Mouse (Mus musculus): Measurements from ENCODE around the gene Ankfn1.

The Ankfn1 gene

DNA sequence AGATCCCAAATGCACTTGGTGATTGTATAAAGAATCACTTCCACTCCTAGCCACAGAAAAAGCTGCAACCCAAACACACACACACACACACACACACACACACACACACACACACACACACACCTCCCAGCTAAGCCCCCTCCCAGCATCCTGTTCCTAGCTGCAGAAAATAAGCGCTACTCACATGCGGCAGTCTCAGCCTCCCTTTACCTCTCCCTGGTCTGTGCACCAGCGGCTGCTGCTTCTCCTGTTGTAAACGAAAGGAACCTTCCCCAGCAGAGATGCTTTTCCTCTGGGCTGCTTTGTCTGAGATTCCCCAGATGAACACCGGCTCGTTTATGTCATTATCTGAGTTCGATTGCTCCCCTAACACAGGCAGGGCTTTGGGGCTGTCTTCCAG lies at the start of gene Ankfn1:
Gene Ankfn1, minus strand, starts transcription at position 223 of the 400 bp plus-strand sequence.
- DNase-seq: no peak

DNA sequence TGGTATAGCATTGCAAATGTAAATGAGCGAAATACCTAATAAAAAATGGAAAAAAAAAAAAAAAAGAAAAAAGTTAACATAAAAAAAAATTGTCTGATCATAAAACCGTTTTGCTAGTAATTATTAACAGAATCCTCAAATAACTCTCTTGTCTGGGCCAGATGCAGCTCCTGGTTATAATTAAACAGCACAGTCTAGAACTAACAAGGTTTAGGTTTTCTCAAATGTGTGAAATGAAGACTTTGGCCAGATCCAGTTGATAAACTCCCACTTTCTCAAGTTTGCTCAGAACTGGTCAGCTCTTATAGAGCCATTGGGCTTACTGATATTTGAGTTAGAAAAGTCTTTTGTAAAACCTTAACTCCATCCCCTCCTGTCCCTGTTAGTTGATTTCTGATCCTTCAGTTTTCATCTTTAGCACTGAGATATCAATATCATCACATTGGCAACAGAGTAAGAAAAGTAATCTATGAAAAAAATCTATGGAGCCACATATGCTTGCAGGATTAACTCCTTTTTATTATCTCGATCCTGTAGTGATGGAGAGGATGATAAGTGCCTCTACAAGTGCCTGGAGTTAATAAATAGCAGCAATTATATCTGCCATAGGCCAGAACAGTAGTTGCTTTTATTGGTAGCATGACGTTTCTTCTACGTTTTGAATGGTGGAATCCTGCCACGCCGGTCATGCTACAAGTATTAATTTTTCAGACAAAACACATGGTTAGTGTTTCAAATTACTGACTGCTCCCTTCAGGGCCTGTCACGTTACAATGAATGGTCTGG lies 46.4 kb upstream of the Ankfn1 start:
- no peak for DNase-seq

DNA sequence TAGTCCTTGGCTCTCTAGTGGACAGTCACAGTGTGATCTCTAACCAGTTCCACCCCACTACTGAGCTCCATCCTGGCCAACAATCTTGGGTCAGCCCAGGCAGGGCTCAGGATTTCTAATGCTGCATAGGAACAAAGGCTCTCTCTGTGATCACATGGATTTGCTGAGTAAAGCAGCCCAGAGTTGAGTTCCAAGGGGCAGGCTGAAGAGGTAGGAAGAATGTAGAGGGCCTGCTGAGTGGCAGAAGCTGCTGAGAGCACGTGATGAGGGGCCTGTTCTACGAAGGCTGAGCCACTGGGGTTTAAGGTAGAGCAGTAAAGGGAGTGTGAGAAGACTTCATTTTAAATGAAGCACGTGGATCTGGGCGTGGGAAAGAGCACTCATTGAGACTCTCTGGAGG lies 41.1 kb upstream of the Ankfn1 start:
- no peak for DNase-seq

DNA sequence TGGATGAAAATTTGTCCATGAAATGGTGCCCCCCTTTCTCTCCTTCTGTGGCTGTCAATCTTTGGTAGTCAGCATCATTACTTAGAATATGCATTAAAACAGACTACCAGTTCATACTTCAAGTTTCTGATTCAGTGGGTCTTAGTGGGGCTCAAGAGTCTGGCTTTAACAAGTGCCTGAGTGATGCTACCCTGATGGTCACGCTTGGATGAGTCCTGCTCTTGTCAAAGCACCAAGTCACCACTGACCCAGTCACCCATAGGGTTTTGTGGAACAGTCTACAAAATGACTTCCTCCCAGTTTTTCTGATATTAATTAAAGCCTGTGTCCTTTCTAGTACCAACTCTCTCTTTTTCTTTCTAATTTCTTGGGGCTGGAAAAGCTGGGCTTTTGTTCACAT lies 34.0 kb upstream of the Ankfn1 start:
- DNase-seq: no peak

DNA sequence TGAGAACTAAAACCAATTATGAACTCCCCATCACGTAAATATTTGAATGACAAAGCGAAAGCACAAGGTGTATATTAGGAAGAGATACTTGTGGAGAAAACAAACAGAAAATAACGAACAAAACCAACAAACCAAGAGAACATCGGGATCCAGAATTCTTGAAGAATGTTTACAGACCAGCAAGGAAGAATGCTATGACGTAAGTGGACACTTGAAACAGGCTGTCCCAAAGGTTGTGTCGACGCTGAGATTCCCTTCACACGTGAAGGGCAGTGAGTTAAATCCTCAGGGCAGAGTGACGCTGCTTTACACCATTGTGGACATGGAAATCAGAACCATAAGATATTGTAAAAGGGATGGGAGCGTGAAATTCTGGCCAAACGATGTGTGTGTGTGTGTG lies 30.5 kb upstream of the Ankfn1 start:
- no peak for DNase-seq

DNA sequence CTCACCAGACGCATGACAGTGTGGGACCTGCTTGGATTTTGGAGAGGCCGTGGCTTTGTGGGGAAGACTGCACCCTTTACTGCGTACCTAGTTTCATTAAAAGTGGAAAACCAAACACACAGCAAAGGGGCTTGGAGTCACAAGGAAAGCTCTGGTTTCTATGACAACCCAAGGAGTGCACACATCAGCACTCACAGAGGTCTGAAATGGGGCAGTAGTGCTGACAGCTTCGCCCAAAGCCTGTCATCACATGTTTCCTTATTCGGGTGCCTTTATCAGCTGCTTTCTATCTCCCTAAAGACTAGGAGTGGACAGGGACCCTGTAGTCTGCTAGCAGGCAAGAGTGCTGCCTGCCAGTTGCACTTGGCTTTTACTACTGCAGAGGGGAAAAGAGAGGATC lies 27.4 kb upstream of the Ankfn1 start:
- DNase-seq: no peak

DNA sequence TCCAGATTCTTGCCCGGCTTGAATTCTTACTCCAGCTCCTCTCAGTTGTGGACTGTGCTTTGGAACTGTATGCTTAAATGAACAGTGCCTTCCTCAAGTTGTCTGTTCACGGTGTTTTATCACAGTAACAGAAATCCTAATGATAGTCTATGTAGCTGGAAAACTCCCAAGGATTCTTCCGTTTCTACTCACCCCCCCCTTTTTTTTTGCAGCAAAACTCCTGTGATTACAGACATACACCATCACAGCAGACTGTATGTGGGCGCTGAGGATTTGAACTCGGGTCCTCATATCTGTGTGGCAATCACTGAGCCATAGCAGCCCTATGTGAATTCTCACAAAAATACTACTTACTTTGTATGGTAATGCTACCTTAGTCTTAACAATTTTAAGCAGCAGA lies 26.5 kb upstream of the Ankfn1 start:
- no peak for DNase-seq

DNA sequence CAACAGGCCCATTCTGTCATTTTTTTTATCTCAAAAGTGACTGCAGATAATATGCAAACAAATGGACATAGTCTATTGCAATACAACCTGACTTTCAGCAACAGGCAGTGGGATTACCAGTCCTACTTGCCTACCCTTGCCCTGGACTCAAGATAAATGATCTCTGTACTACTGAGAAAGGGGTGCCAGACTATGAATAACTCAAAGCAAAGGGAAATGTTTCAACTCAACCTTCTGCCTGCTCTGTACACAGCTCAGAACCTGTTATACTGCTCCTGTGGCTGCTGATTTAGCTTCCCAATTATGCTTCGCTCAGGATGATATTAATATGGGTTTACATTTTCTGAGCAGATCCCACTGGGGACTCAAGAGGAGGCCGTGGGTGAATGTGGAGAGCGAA lies 15.3 kb upstream of the Ankfn1 start:
- DNase-seq: no peak

DNA sequence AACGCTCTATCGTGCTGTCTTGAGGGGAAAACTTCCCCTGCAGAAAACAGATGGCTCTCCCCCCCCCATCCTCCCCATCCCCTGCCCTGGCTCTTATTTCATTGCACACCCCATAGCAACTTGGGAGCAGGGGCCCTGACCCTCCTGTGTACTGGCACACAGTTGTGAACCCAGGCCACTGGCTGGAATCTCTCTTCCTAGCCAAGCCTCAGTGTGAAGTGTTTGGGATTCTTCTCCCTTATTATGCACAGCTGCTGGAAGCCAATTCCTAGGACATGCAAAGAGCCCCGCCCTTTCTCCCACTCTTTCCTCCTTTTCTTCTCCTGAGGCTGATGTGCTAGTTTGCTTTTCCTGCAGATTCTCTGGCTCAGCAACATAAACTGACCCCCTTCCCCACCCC lies 1.4 kb downstream of the Ankfn1 start:
- no peak for DNase-seq

DNA sequence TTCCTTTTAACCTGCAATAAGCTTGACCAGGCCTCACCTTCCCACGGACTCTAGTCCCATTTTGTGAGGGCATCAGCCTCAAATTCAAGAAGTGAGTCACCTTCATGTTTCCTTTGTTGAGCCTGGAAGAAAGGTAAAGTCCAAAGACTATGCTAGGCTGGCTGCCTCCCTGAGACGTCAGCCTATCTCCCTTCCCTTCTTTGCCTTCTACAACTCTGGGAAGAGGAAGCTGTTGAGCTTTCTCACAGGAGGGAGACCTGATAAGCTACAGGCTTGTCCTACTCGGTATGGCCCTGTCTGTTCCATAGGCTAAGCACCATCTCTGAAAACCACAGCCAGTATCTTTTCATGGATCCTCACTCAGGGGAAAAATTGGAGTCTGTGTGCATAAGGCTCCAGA lies 2.5 kb downstream of the Ankfn1 start:
- no peak for DNase-seq

DNA sequence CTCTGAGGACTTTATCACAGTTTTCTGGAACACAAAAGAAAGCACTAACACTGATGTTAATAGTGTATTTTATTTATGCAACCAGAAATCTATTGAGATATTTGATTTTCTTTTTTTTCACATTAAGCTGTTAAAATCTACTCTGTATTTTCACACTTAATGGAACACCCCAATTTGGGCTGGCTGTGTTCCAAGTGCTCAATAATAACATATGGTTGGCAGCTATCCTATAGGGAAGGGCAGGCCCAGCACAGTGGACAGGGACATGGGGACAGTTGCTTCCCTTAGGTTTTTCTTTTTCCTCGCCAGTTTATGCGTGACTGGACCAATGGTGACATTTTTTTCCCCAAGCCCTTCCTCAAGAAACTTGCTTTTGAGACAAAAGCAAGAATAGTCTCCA lies 4.5 kb downstream of the Ankfn1 start:
- no peak for DNase-seq

DNA sequence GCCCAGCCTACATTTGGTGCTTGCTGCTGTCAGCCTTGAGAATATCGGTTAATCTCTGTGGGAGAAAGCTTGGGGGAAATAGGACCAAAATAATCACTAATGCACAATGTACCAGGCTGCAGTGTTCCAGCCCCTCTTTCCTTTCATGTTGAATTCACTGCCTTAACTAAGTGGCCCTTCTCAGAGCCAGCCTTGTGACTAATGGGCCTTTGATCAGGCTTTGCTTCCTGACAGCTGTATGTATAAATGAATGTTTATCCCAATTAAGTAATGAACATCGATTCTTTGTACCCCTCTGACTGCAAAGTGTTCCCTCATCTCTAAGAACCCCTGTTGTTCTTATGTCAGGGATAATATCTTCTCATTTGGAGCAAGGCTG lies 11.7 kb downstream of the Ankfn1 start:
- no peak for DNase-seq

DNA sequence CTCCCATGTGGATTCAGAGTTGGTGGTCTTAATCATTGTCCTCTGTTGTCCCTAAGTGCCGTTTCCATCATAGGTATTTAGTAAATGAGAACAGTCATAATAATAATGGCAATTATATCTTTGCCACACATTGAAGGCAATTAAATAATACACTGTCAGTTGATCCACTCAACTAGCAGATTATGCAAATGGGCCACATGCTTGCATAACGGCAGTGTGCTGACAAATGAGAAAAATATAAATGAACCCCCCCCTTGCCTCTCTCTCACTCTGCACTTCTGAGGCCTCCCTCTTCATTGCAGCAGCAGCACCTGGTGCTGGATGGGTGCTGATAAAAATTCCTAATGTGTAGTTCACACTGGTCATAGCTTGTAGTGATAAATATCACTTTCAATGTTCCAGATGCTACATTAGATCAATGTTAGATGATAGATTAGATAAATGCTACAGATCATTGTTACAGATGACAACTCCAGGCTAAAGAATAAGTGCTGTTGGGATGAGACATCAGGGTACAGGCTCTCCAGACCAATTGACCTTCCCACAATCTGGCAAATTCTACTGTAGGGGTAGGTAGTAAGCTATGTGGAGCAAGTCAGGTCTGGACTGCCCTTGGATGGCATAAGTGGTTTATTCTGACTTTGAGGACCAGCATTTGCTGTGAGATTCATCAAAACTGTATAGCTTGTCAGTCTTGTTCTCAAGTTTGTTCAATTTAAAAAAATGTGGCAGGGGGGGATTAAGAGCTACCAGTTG lies 12.3 kb downstream of the Ankfn1 start:
- no peak for DNase-seq

DNA sequence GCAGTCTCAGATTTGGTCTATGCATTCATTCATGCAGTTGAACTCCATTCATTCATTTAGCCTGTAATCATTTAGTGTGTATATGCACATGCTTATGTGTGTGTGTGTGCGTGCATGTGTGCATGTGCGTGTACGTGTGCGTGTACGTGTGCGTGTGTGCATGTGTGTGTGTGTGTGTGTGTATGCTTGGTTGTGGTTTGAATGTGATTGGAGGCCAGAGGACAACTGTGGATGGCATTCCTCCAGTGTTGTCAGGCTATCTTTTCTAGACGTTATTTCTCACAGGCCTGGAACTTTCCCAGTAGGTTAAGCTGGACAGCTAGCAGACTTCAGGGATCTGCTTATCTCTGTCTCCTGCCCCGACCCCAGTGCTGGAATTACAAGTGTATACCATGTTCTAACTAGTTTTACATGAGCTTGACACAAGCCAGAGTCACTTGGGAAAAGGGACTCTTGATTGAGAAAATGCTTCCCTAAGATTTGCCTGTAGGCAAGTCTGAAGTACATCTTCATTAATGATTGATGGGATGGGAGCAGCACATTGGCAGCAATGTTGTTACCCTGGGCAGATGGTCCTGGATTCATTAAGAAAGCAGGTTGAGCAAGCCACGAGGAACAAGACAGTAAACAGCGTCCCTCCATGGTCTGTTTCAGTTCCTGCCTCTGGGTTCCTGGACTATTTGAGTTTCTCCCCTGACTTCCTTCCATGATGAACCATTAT lies 43.3 kb downstream of the Ankfn1 start:
- no peak for DNase-seq

DNA sequence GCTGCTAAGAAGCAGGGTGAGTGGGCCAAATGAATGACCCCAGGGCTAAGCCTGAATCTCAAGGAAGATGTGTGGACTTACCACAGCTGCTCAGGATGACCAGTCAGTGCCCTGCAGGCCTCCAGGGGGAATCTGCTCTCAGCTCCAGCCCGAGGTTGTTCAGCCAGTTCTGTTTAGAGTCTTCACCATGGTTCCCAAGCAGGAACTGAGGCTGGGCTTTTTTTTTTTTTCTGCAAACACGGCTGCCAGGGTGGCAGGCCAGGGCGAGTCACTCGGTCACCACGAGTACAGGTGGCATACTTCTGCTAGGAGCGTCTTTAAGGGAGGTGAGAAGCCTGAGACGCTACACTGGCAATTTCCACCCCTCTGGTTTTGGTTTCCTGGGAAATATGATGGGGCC lies 43.9 kb downstream of the Ankfn1 start:
- DNase-seq: no peak

DNA sequence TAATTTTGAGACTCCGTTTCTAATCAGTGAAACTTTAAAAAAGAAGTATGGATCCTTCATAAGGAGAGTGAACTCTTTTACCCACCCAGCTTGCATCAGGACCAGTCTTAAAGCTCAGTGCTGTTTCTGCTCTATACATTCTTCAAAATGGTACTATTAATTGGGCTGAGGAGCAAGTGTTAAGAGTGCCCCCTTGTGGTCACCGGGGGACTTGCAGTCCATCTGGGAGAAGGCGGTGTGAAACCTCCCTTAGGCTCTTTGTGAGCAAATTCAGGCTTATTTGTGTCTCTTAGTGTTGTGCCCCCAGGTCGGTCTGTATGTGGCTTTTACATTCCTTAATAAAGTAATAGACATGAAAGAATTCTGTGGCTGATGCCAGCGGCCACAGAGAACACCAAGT lies 56.6 kb downstream of the Ankfn1 start:
- DNase-seq: peak; percentile 75

DNA sequence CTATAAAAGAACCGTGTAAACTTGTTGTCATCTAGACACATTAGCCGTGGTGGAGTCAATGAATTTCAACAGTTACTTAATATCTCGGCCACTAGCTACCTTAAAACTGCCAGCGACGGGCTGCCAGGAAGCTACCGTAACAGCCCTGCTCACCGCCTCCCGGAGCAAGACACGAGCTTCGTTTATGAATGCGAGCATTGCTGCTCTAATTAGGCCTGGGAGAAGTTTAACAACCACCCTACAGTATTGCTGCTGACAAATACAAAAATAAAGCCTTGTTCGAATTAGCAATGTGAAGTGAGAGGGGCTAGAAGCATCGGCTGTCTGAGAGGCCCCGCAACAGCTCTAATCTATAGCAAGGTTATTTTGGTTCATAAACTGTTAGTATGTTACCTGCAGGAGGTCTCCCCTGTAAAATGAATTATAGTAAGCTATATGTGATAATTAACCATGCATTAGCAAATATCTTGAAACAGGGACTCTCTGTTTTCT lies 58.9 kb downstream of the Ankfn1 start:
- DNase-seq: no peak

DNA sequence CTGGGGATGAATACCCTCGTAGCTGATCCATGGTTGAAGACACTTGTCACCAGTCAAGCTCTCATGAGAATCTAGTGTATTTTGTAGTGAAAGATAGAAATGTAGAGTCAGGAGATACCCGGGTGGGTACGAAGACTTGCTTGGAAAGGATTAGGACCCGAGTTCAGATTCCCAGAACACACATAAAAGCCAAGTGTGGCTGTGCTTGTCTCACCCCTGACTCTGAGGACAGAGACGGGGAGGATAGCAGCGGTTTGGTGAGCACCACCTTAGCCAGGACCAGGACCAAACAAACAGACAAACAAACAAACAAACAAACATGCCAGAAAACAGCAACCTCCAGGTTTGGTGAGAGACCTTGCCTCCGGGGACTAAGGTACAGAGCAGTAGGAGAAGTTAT lies 61.1 kb downstream of the Ankfn1 start:
- DNase-seq: no peak

DNA sequence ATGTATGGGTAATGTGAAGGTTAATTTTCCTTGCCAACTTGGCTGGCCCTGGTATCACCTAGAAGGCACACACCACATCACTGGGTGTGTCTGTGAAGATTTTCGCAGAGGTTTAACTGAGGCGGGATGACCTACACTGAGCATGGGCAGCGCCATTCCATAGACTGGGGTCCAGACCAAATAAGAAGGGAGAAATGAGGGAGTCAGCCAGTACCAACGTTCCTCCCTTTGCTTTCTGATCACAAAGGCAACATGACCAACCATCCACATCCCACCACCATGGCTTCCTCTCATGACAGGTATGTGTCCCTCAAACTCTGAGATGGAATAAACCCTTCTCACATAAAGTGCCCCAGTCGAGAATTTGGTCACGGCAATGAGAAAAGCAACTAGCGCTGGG lies 68.9 kb downstream of the Ankfn1 start:
- DNase-seq: no peak

DNA sequence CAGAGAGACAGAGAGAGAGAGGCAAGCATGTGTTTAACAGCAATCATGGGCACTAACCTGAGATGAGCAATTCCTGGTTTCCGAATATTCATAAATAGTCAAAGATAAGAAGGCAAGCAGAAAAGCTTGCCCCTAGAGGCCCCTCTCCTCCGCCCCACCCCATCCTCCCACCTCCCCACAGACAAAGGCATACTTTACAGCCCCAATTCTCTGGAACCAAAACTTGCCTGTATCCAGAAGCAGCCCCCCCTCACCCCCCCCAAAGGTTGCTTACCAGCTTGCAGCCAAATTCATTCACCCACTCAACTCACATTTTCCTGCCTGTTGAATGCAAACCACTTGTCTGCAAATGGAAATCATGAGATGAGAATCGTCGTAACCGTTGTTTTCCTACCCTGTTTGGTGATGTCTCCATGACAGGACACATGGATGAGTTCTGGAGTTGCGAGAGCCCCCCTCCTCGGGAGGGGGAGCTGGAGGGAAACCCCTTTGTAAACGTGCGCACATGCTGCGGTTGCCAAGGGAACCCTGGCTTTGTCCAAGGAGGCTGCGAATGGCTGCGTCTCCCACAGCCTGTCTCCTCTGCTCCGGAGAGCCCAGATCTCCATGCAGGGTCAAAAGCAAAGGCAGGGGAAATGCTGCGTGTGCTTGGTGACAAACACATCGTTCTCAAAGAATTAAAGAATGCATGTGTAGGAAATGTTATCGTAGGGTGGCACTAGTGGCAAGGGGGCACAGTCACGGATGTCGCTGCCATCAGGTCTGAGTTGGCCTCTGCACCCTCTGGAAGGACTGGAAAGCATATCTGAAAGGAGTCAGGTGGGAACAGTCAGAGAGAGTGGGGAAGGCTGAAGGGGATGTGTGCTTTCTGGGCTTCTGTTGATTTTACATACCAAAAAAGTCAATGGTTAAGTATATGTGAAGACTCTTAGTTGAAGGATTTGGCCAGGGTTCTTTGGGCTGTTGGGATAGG lies 80.7 kb downstream of the Ankfn1 start:
- DNase-seq: peak; percentile 37

DNA sequence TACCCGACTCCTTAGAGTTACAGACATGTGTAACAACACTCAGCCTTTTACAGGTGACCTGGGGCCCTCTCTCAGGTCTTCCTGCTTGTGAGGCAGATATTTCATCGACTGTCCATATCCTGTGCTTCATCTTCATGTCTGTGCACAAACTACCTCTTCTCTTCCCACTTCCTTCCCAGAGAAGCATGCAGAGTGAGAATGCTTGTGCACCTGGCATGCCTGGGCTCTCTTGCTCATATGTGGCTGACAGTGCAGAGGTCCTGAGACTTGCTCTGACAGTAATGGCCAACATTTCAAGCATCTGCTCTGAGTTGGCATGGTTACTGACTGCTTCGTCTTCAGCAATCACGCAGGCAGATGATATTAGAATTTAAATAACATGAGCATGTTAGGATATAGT lies 83.8 kb downstream of the Ankfn1 start:
- DNase-seq: no peak

DNA sequence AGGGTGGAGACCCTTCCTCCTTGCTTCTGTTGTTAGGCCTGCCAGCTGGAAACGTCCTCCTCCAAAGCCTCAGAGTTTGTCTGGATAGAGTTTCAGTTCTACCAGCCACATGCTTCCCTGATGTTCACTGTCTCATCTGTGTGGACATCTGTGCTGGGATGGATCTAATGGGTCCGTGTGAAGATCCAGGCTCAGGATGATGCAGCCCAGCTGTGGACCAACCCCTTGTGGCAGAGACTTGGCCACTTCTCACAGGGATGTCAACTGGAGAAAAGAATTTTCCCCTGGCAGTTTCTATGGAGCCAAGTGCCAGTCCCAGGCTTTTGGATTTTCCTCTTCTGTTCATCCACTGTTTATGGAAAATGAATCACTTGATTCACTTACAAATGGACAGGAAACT lies 100.5 kb downstream of the Ankfn1 start:
- no peak for DNase-seq
